Mouse (Mus musculus): ENCODE measurements around the gene Celsr3.

GRCm38 (mm10) chr9:108852976-108853375 lies 26.9 kb downstream of the Celsr3 start, which contains the start of gene Slc26a6:
- no peak for TF ChIP-seq EP300 (IDR thresholded peaks at IDR 0.05; ENCODE audit: low read depth)
- TF ChIP-seq CTCF (IDR thresholded peaks at IDR 0.05; ENCODE audit: low read depth) = no peak

Data from liver, embryonic 14.5 days (tissue).